In genomic region chr1:152522226-152522625, GRCm38 (mm10) we compare ENCODE assay signal across 23 mouse cellular contexts.
DNase-seq lines count a peak whose midpoint lies in the region; ATAC-seq and TF ChIP-seq lines count a peak whose summit lies in the region.
"Had no signal": no experiment of that assay in that cellular context is flagged by ENCODE, and none has a peak within 500 bp of the region (broad histone marks: within the 10 kb centered on the region; RNA-seq: fewer than 3 reads in every experiment).

No protein-coding gene starts in this region.

- H3K36me3 ChIP-seq in forebrain, postnatal 0 days (ENCODE audit: insufficient read depth) = peaks cover 19% of the 10 kb centered on the region
- peaks cover 21% of the 10 kb centered on the region for H3K36me3 ChIP-seq in hindbrain, postnatal 0 days (ENCODE audit: insufficient read depth, low read length)

- WGBS in forebrain, postnatal 0 days = 75% methylated on average over 3 of the region's 3 CpGs
- WGBS in hindbrain, postnatal 0 days = 82% methylated on average over 3 of the region's 3 CpGs

- TF ChIP-seq CTCF in forebrain, postnatal 0 days (IDR thresholded peaks at IDR 0.05; ENCODE audit: low read depth) = no peak
- no peak for TF ChIP-seq CTCF in hindbrain, postnatal 0 days (IDR thresholded peaks at IDR 0.05; ENCODE audit: low read depth)

- H3K27ac ChIP-seq in forebrain, postnatal 0 days (ENCODE audit: low read depth, low read length) = no peak overlapping the region
- H3K27ac ChIP-seq in hindbrain, postnatal 0 days = no peak overlapping the region
- H3K27ac ChIP-seq: forebrain, embryonic 12.5 days; gastrocnemius, adult 2 months; hindbrain, embryonic 12.5 days; limb, embryonic 12.5 days; liver, embryonic 13.5 days; neural tube, embryonic 12.5 days had no signal

- peak; percentile 58 to 73 for DNase-seq in left cerebral cortex, adult 18-20 months (ENCODE audit: low spot score in 2 of 2)
- no peak for DNase-seq in left cerebral cortex, postnatal 4 days
- peak; percentile 72 for DNase-seq in brain, adult 2 months (ENCODE audit: low read depth, low spot score)
- peak; percentile 77 to 93 for DNase-seq in layer of hippocampus, adult 18-20 months (ENCODE audit: low spot score in 2 of 2)
- DNase-seq in left cerebral cortex, postnatal 25 days (ENCODE audit: low spot score in 2 of 2) = peak; percentile 59 to 85
- DNase-seq in forebrain, postnatal 0 days = no peak
- DNase-seq in hindbrain, postnatal 0 days (ENCODE audit: low spot score) = no peak
- no peak for DNase-seq in cerebellum, postnatal 4 days (ENCODE audit: low spot score in 2 of 2)
- DNase-seq: B cell, adult 2 months; cerebellum, adult 2 months; gastrocnemius, adult 2 months; heart, postnatal 10 days; kidney, postnatal 4 days; liver, embryonic 13.5 days; lung, embryonic 14.5 days; lung, postnatal 36 days; thymus, adult 18-20 months; thymus, postnatal 4 days had no signal

- no peaks in the 10 kb centered on the region for H3K27me3 ChIP-seq in forebrain, postnatal 0 days (ENCODE audit: insufficient read depth, low read length)
- no peaks in the 10 kb centered on the region for H3K27me3 ChIP-seq in hindbrain, postnatal 0 days (ENCODE audit: insufficient read depth, low read length)
- H3K27me3 ChIP-seq: forebrain, embryonic 12.5 days; hindbrain, embryonic 12.5 days; limb, embryonic 12.5 days; liver, embryonic 13.5 days; neural tube, embryonic 12.5 days had no signal

- no peak for ATAC-seq in forebrain, postnatal 0 days
- no peak for ATAC-seq in hindbrain, postnatal 0 days

- no peak overlapping the region for H3K4me3 ChIP-seq in forebrain, postnatal 0 days (ENCODE audit: low read depth, low read length)
- H3K4me3 ChIP-seq in hindbrain, postnatal 0 days (ENCODE audit: low read length) = no peak overlapping the region
- H3K4me3 ChIP-seq: forebrain, embryonic 12.5 days; gastrocnemius, adult 2 months; heart, embryonic 10.5 days; hindbrain, embryonic 12.5 days; limb, embryonic 12.5 days; liver, embryonic 13.5 days; neural tube, embryonic 12.5 days had no signal

- H3K9me3 ChIP-seq in forebrain, postnatal 0 days (ENCODE audit: low read length) = no peaks in the 10 kb centered on the region
- H3K9me3 ChIP-seq in hindbrain, postnatal 0 days (ENCODE audit: low read length) = no peaks in the 10 kb centered on the region
- H3K9me3 ChIP-seq: forebrain, embryonic 12.5 days; heart, embryonic 10.5 days; hindbrain, embryonic 12.5 days; limb, embryonic 12.5 days; liver, embryonic 13.5 days; neural tube, embryonic 12.5 days had no signal

- H3K4me1 ChIP-seq in forebrain, postnatal 0 days (ENCODE audit: insufficient read depth) = no peaks in the 10 kb centered on the region
- peaks cover 3% of the 10 kb centered on the region; the same call in 1 of the 2 replicates for H3K4me1 ChIP-seq in hindbrain, postnatal 0 days (ENCODE audit: insufficient read depth, low read length)
- H3K4me1 ChIP-seq: limb, embryonic 12.5 days; liver, embryonic 13.5 days had no signal

- intact Hi-C loops in left cerebral cortex, postnatal 4 days (cut with DNase I) = loop anchor here (10.0 kb wide), 1 partner anchor 323 kb away; no protein-coding TSS in a partner anchor
- intact Hi-C loops in left cerebral cortex, postnatal 25 days (cut with DNase I) = loop anchor here (5.0 kb wide), 2 partner anchors 120 to 700 kb away; no protein-coding TSS in a partner anchor

- no peak overlapping the region for H3K4me2 ChIP-seq in forebrain, postnatal 0 days (ENCODE audit: low read depth)
- no peak overlapping the region for H3K4me2 ChIP-seq in hindbrain, postnatal 0 days (ENCODE audit: low read depth, low read length)
- H3K4me2 ChIP-seq: forebrain, embryonic 12.5 days; hindbrain, embryonic 12.5 days; limb, embryonic 12.5 days; liver, embryonic 13.5 days; lung, embryonic 14.5 days; neural tube, embryonic 12.5 days had no signal

- no peak overlapping the region for H3K9ac ChIP-seq in forebrain, postnatal 0 days
- H3K9ac ChIP-seq in hindbrain, postnatal 0 days (replicated peaks; ENCODE audit: low read length) = no peak overlapping the region
- H3K9ac ChIP-seq: forebrain, embryonic 12.5 days; hindbrain, embryonic 12.5 days; limb, embryonic 12.5 days; liver, embryonic 13.5 days; lung, embryonic 14.5 days; neural tube, embryonic 12.5 days had no signal

Comparison
In these comparisons a context has a peak if more than half of its experiments do, and no peak if none do; other contexts are left out.
1. DNase-seq: peak in left cerebral cortex, adult 18-20 months (2 of 2), brain, adult 2 months (single experiment), layer of hippocampus, adult 18-20 months (2 of 2) and left cerebral cortex, postnatal 25 days (2 of 2); none in left cerebral cortex, postnatal 4 days (single experiment), forebrain, postnatal 0 days (single experiment), hindbrain, postnatal 0 days (single experiment) and cerebellum, postnatal 4 days (0 of 2).